Mouse (Mus musculus) ES-E14 (cell line): ENCODE data around the gene Ppp2r3d. TPM values are rescaled to one million over a fixed set of nuclear protein-coding genes. Genes with fewer than 3 reads are reported as not detected.

Experiments
- DNase-seq: peaks from one replicate; pipeline ENCODE4 v3.0.0-alpha.2; 2013; ENCODE audit warnings: low read depth, low spot score
- H3K27ac ChIP-seq: 2 replicates; pipeline ENCODE4 v1.5.1; 2012; ENCODE audit warnings: low read depth, mild to moderate bottlenecking, low read length, moderate library complexity, mixed read lengths; ENCODE audit not compliant: poor library complexity, insufficient read depth, severe bottlenecking
- H3K36me3 ChIP-seq: 2 replicates; pipeline ENCODE4 v1.6.1; 2012; ENCODE audit warnings: mild to moderate bottlenecking, low read length, moderate library complexity, mixed read lengths; ENCODE audit not compliant: control insufficient read depth, poor library complexity, insufficient read depth, severe bottlenecking
- H3K4me1 ChIP-seq, 2 experiments: fragments of 150-350 bp in 1 of 2; sonication (generic) in 1 of 2; 2 replicates each; pipeline ENCODE4 v1.6.1; 2012; ENCODE audit warnings: low read length in 2 of 2, mild to moderate bottlenecking in 1 of 2, mixed read lengths in 1 of 2; ENCODE audit not compliant: control insufficient read depth in 2 of 2, insufficient read depth in 2 of 2, poor library complexity in 1 of 2
- H3K4me3 ChIP-seq, 2 experiments: fragments of 150-350 bp in 1 of 2; sonication (generic) in 1 of 2; 2 replicates each; pipeline ENCODE4 v1.5.1; 2012; ENCODE audit warnings: low read length in 2 of 2, low read depth in 1 of 2, mild to moderate bottlenecking in 1 of 2, mixed read lengths in 1 of 2; ENCODE audit not compliant: insufficient read depth in 1 of 2, poor library complexity in 1 of 2, severe bottlenecking in 1 of 2
- H3K9ac ChIP-seq: 2 replicates; pipeline ENCODE4 v1.6.1; 2012; ENCODE audit warnings: low read depth, mild to moderate bottlenecking, low read length, mixed read lengths; ENCODE audit not compliant: poor library complexity, insufficient read depth, severe bottlenecking
- H3K9me3 ChIP-seq: fragments of 150-350 bp; sonication (generic); 2 replicates; pipeline ENCODE4 v1.6.1; 2012; ENCODE audit warnings: low read depth, mild to moderate bottlenecking, low read length; ENCODE audit not compliant: control insufficient read depth, insufficient read depth
- CHD2 ChIP-seq: IDR thresholded peaks from 2 replicates; pipeline ENCODE4 v1.6.1; 2014; ENCODE audit warnings: mild to moderate bottlenecking, low read depth, low read length, inconsistent platforms
- HCFC1 ChIP-seq: IDR thresholded peaks from 2 replicates; pipeline ENCODE4 v1.6.1; 2012; ENCODE audit warnings: low read length, inconsistent platforms, borderline replicate concordance; ENCODE audit not compliant: insufficient read depth
- MAFK ChIP-seq: IDR thresholded peaks from 2 replicates; pipeline ENCODE4 v1.6.1; 2014; ENCODE audit warnings: mild to moderate bottlenecking, low read depth, low read length, inconsistent platforms; ENCODE audit not compliant: insufficient read depth
- ZC3H11A ChIP-seq: IDR thresholded peaks from 2 replicates; pipeline ENCODE4 v1.6.1; 2012; ENCODE audit warnings: low read depth, mild to moderate bottlenecking, inconsistent platforms, low read length, borderline replicate concordance
- ZNF384 ChIP-seq: IDR thresholded peaks from 2 replicates; pipeline ENCODE4 v1.6.1; 2012; ENCODE audit warnings: low read depth, low read length, inconsistent platforms
- in situ Hi-C, 2 experiments: fragments of 600-800 bp; cut with MboI; formaldehyde crosslinking; loops; one replicate each; pipeline ENCODE4 v1.15.1; 2025; ENCODE audit warnings: low sequenced_read_pairs in 2 of 2, inconsistent platforms in 1 of 2; ENCODE audit not compliant: unreplicated experiment in 2 of 2
- total RNA-seq: library from RNA; depleted of rRNA; stranded (reverse); fragments of 300-350 nt; gene quantifications from 2 replicates; pipeline ENCODE4 v1.2.3, GENCODE M21; 2012; rRNA removed

Gene Ppp2r3d
- total RNA-seq, 1 experiment = 35.2 TPM

- peak overlapping the region; percentile 44 for H3K9ac ChIP-seq
- H3K4me1 ChIP-seq = peaks cover 0 to 1% of the 10 kb centered on the region in 2 experiments; a peak in 1 of 4 replicates
- in situ Hi-C loops = no loop called here
- H3K27ac ChIP-seq = peak overlapping the region; percentile 99
- TF ChIP-seq ZC3H11A (no peak), HCFC1 (no peak), ZNF384 (no peak), CHD2 (no peak), MAFK (no peak)
- DNase-seq = peak; percentile 55
- no peaks in the 10 kb centered on the region for H3K36me3 ChIP-seq
- H3K9me3 ChIP-seq = no peaks in the 10 kb centered on the region
- H3K4me3 ChIP-seq = peak overlapping the region; percentile 68 to 77
Observed at GRCm38 (mm10) chr9:124422427-124422826, 54.3 kb downstream of the Ppp2r3d start.

GRCm38 (mm10) chr9:124412921-124413320 lies 63.8 kb downstream of the Ppp2r3d start:
- no peaks in the 10 kb centered on the region for H3K9me3 ChIP-seq
- no peak overlapping the region for H3K9ac ChIP-seq

GRCm38 (mm10) chr9:124411553-124411952 lies 65.1 kb downstream of the Ppp2r3d start:
- DNase-seq = no peak
- Histone ChIP-seq H3K36me3 (no peaks in the 10 kb centered on the region), H3K9me3 (no peaks in the 10 kb centered on the region), H3K9ac (no peak overlapping the region), H3K27ac (no peak overlapping the region), H3K4me3 (no peak overlapping the region), H3K4me1 (no peaks in the 10 kb centered on the region)
- in situ Hi-C loops = loop anchor here (5.0 kb wide), 1 partner anchor 59 kb away; no protein-coding TSS in a partner anchor
- TF ChIP-seq ZC3H11A (no peak), HCFC1 (no peak), MAFK (no peak), ZNF384 (no peak), CHD2 (no peak)

More at GRCm38 (mm10) chr9:124412921-124413320, 63.8 kb downstream of the Ppp2r3d start:
- Histone ChIP-seq H3K27ac (no peak overlapping the region), H3K4me3 (no peak overlapping the region), H3K36me3 (no peaks in the 10 kb centered on the region), H3K4me1 (no peaks in the 10 kb centered on the region)
- no peak for DNase-seq
- TF ChIP-seq ZC3H11A (no peak), ZNF384 (no peak), HCFC1 (no peak), CHD2 (no peak), MAFK (no peak)
- in situ Hi-C loops = loop anchor here (5.0 kb wide), 1 partner anchor 61 kb away; no protein-coding TSS in a partner anchor

GRCm38 (mm10) chr9:124408564-124408963 lies 68.1 kb downstream of the Ppp2r3d start:
- Histone ChIP-seq H3K36me3 (no peaks in the 10 kb centered on the region), H3K4me1 (no peaks in the 10 kb centered on the region), H3K9me3 (no peaks in the 10 kb centered on the region), H3K9ac (no peak overlapping the region), H3K27ac (no peak overlapping the region), H3K4me3 (no peak overlapping the region)
- peak; percentile 25 for DNase-seq
- in situ Hi-C loops = no loop called here
- peak; percentile 89 for TF ChIP-seq MAFK
- TF ChIP-seq HCFC1 = no peak

Other genes with a start within 250 kb of the Ppp2r3d start
- gene 2010315B03Rik, start 164.2 kb downstream of the Ppp2r3d start, total RNA-seq = 1.1 and 1.5 TPM in 2 replicates
- gene Gm21836, start 16.9 kb upstream of the Ppp2r3d start, total RNA-seq = not detected in 2 replicates